Comparison of ENCODE assay signal across 8 mouse cellular contexts in the genomic region with DNA sequence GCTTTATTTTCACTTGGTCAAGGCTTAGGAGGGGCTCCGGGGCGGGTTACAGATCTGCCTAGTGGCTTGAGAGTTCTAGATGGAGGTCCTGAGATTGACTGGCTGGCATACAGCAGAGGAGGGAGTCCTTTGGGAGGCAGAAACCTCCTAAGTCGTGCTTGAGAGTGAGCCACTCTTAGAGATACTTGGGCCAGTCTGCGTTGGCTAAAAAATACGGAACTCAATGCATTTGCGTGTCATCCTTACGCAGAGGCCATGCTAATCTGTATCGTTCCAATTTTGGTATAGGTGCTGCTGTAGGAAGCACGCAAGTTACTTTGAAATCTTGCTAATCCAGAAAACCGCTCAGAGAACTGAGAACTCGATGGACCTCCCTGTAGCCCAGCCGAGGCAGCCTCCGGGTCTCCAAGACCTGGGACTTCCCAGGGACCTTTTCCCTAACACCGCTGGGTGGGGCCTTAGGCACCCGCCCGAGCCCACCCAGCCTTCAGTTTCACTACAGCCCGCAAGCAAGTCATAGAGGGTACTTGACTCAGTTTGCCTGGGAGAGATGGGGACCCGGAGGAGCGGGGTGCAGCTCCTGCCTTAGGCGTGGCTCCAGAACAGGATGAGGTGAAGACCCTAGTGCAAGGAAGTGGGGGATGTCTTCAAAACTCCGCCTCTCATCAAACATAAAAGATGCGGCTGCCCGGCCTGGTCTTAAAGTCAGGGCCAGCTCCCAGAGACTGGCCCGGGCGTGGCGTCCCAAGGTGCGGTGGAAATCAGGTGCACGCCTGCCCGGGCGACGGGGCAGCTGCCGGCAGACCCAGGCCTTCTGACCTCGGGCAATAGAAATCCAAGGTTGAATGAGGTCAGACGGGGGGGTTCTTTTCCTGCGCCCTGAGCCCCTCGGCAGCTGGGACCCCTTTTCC. TPM values are rescaled to one million over a fixed set of nuclear protein-coding genes. Genes with fewer than 3 reads are reported as not detected.
DNase-seq lines count a peak whose midpoint lies in the region; ATAC-seq and TF ChIP-seq lines count a peak whose summit lies in the region.

No protein-coding gene starts in this region.

- intact Hi-C loops in heart, postnatal 10 days (cut with DNase I): loop anchor here (1.0 to 5.0 kb wide), 4 partner anchors 10 to 72 kb away; no protein-coding TSS in a partner anchor

- H3K4me1 ChIP-seq in ES-E14 (ENCODE audit: control insufficient read depth in 2 of 2, insufficient read depth in 2 of 2, low read length in 2 of 2, poor library complexity in 1 of 2): peaks cover 16 to 25% of the 10 kb centered on the region in 2 experiments
- H3K4me1 ChIP-seq in forebrain, embryonic 15.5 days: peaks cover 45% of the 10 kb centered on the region
- H3K4me1 ChIP-seq in liver, embryonic 14.5 days (replicated peaks; ENCODE audit: control insufficient read depth in 2 of 2, insufficient read depth in 2 of 2, low read length in 1 of 2): peaks cover 24 to 39% of the 10 kb centered on the region in 2 experiments

- peak; percentile 93 for DNase-seq in heart, adult 11 months
- DNase-seq in heart, postnatal 10 days: no peak
- no peak for DNase-seq in ES-E14 (ENCODE audit: low read depth, low spot score)
- no peak for DNase-seq in liver, embryonic 14.5 days (ENCODE audit: low read depth in 3 of 3, low spot score in 3 of 3)
- peak; percentile 59 for DNase-seq in thymus, postnatal 0 days (ENCODE audit: low spot score)
- DNase-seq in urinary bladder, postnatal 25 days (ENCODE audit: low spot score): no peak
- DNase-seq in spleen, postnatal 14 days (ENCODE audit: low spot score in 2 of 2): no peak

- H3K4me3 ChIP-seq in ES-E14 (ENCODE audit: insufficient read depth in 1 of 2, low read depth in 1 of 2, low read length in 2 of 2, poor library complexity in 1 of 2, severe bottlenecking in 1 of 2): peak overlapping the region; percentile 84 to 100
- H3K4me3 ChIP-seq in forebrain, embryonic 15.5 days: peak overlapping the region; percentile 60
- H3K4me3 ChIP-seq in liver, embryonic 14.5 days (ENCODE audit: insufficient read depth in 1 of 2, low read depth in 2 of 2, low read length in 2 of 2): peak overlapping the region; percentile 78 to 96

- WGBS in forebrain, embryonic 15.5 days: 4% methylated on average over 36 of the region's 36 CpGs
- WGBS in liver, embryonic 14.5 days (ENCODE audit: insufficient replicate concordance): 2% methylated on average over 36 of the region's 36 CpGs

- 0 out of 2 replicates have a peak, but pooled peaks have one; percentile 2 for TF ChIP-seq CTCF in liver, embryonic 14.5 days (IDR thresholded peaks at IDR 0.05; ENCODE audit: low read depth)

- H3K9ac ChIP-seq in ES-E14 (ENCODE audit: insufficient read depth, low read depth, low read length, poor library complexity, severe bottlenecking): peak overlapping the region; percentile 94
- peak overlapping the region; percentile 70 for H3K9ac ChIP-seq in forebrain, embryonic 15.5 days (replicated peaks)
- peak overlapping the region; percentile 81 for H3K9ac ChIP-seq in liver, embryonic 14.5 days (replicated peaks)

- TF ChIP-seq EP300 in liver, embryonic 14.5 days (IDR thresholded peaks at IDR 0.05; ENCODE audit: low read depth): no peak

- in situ Hi-C loops in ES-E14 (cut with MboI; ENCODE audit: low sequenced_read_pairs in 2 of 2, unreplicated experiment in 2 of 2): no loop called here

- H3K36me3 ChIP-seq in ES-E14 (ENCODE audit: control insufficient read depth, insufficient read depth, low read length, poor library complexity, severe bottlenecking): peaks cover 3% of the 10 kb centered on the region; the same call in 1 of the 2 replicates
- H3K36me3 ChIP-seq in forebrain, embryonic 15.5 days: no peaks in the 10 kb centered on the region
- H3K36me3 ChIP-seq in liver, embryonic 14.5 days (replicated peaks; ENCODE audit: control insufficient read depth, insufficient read depth, low read depth): no peaks in the 10 kb centered on the region

- no peaks in the 10 kb centered on the region for H3K27me3 ChIP-seq in forebrain, embryonic 15.5 days
- H3K27me3 ChIP-seq in liver, embryonic 14.5 days (ENCODE audit: control insufficient read depth, insufficient read depth, low read length): no peaks in the 10 kb centered on the region

- no peak for ATAC-seq in forebrain, embryonic 15.5 days (replicated peaks)
- ATAC-seq in liver, embryonic 14.5 days (ENCODE audit: insufficient read depth): no peak

- H3K9me3 ChIP-seq in ES-E14 (ENCODE audit: control insufficient read depth, insufficient read depth, low read depth, low read length): no peaks in the 10 kb centered on the region
- no peaks in the 10 kb centered on the region for H3K9me3 ChIP-seq in forebrain, embryonic 15.5 days
- no peaks in the 10 kb centered on the region for H3K9me3 ChIP-seq in liver, embryonic 14.5 days (ENCODE audit: control insufficient read depth, low read length)

- peak overlapping the region; percentile 66; the same call in 1 of the 2 replicates for H3K27ac ChIP-seq in ES-E14 (ENCODE audit: insufficient read depth, low read depth, low read length, poor library complexity, severe bottlenecking)
- H3K27ac ChIP-seq in forebrain, embryonic 15.5 days (replicated peaks): 0 out of 2 replicates have a peak overlapping the region, but pooled peaks have one; percentile 80
- H3K27ac ChIP-seq in liver, embryonic 14.5 days: peak overlapping the region; percentile 79

- H3K4me2 ChIP-seq in forebrain, embryonic 15.5 days (replicated peaks): peak overlapping the region; percentile 96
- H3K4me2 ChIP-seq in liver, embryonic 14.5 days (ENCODE audit: low read depth): peak overlapping the region; percentile 88

TF ChIP-seq in ES-E14, 5 proteins besides CTCF, POLR2A, EP300 and RAD21:
- TF ChIP-seq ZC3H11A (IDR thresholded peaks at IDR 0.05; ENCODE audit: borderline replicate concordance, low read depth, low read length) (no peak), CHD2 (IDR thresholded peaks at IDR 0.05; ENCODE audit: low read depth, low read length) (no peak), ZNF384 (IDR thresholded peaks at IDR 0.05; ENCODE audit: low read depth, low read length) (no peak), HCFC1 (IDR thresholded peaks at IDR 0.05; ENCODE audit: borderline replicate concordance, insufficient read depth, low read length) (no peak), MAFK (IDR thresholded peaks at IDR 0.05; ENCODE audit: insufficient read depth, low read depth, low read length) (no peak)

RNA-seq across cellular contexts. Expression of a gene that starts 1.3 kb away (rescaled TPM):
- total RNA-seq in heart, postnatal 10 days (2021): 100 to 1,000 TPM; 206 to 221 TPM
- total RNA-seq in ES-E14 (2012; rRNA removed): 146 and 152 TPM in 2 replicates
- 12.3 and 12.4 TPM in 2 replicates for polyA plus RNA-seq in forebrain, embryonic 15.5 days (2015; fragmentation: Nextera tagmentation; extraction: Ambion mirVana)
- polyA plus RNA-seq in liver, embryonic 14.5 days (2012; rRNA removed): 14.2 and 21.9 TPM in 2 replicates
- polyA plus RNA-seq in liver, embryonic 14.5 days (2014; fragmentation: Nextera tagmentation; extraction: Ambion mirVana): 21.3 and 23.1 TPM in 2 replicates
- polyA plus RNA-seq in thymus, postnatal 0 days (2015; fragmentation: Nextera tagmentation; extraction: Ambion mirVana): 62.3 and 71.0 TPM in 2 replicates

Comparison
In these comparisons a context has a peak if more than half of its experiments do, and no peak if none do; other contexts are left out.
1. DNase-seq: peak in heart, adult 11 months (single experiment) and thymus, postnatal 0 days (single experiment); none in heart, postnatal 10 days (0 of 2), ES-E14 (single experiment), liver, embryonic 14.5 days (0 of 3), urinary bladder, postnatal 25 days (single experiment) and spleen, postnatal 14 days (0 of 2).
2. Peak in every context shown above with its lines, with median percentiles within 50 percentile points of each other: H3K27ac ChIP-seq, H3K4me3 ChIP-seq and H3K9ac ChIP-seq.